Mouse (Mus musculus): ENCODE results near the gene Kif1bp.
A peak's percentile ranks its signal among the peaks of the same experiment; 100 is the strongest.

- no peak for TF ChIP-seq CTCF (IDR thresholded peaks at IDR 0.05; ENCODE audit: extremely low read depth, insufficient read depth, insufficient read length, insufficient replicate concordance)
- peak; percentile 81 for TF ChIP-seq POLR2A (IDR thresholded peaks at IDR 0.05; ENCODE audit: low read depth, low read length)
These were observed 24.2 kb upstream of the Kif1bp start, which contains the start of gene Ddx21 for GRCm38 (mm10) chr10:62602177-62603040.

Data from spleen, adult 2 months (tissue).